Mouse (Mus musculus) megakaryocyte, adult 5-6 weeks (primary cell): ENCODE measurements around the gene Atp8b2. TPM values are rescaled to one million over a fixed set of nuclear protein-coding genes. Genes with fewer than 3 reads are reported as not detected.

ENCODE experiments used
- ATAC-seq: 2 replicates; pipeline ENCODE4 v1.8.0; 2016; ENCODE audit warnings: mild to moderate bottlenecking, inconsistent platforms; ENCODE audit not compliant: poor library complexity, severe bottlenecking
- total RNA-seq, 2 experiments: library from RNA; stranded (forward) in 1 of 2; stranded (reverse) in 1 of 2; fragments of 153-499, 151-499 nt in 1 of 2; fragments of 221-1000, 200-1000 nt in 1 of 2; gene quantifications; 2 replicates each; pipeline versions ENCODE4 v1.2.3 to v1.2.4; 2015 to 2017

Atp8b2 gene
- 11.6 and 17.5 TPM in 2 replicates for total RNA-seq (2015)
- 37.2 and 37.3 TPM in 2 replicates for total RNA-seq (2017)

GRCm38 (mm10) chr3:89963221-89963763 lies at the start of gene Atp8b2:
TSS of gene Atp8b2 (minus strand) at chr3:89963508.
- peak; percentile 48 for ATAC-seq

- no peak for ATAC-seq
These were observed 47.0 kb upstream of the Atp8b2 start for GRCm38 (mm10) chr3:90010291-90010690.

GRCm38 (mm10) chr3:90004091-90004796 lies 40.9 kb upstream of the Atp8b2 start:
- ATAC-seq = no peak

- ATAC-seq = no peak; the same call in 1 of the 2 replicates
These were observed 36.5 kb upstream of the Atp8b2 start for GRCm38 (mm10) chr3:89999830-90000229.

GRCm38 (mm10) chr3:89999090-89999489 lies 35.8 kb upstream of the Atp8b2 start:
- ATAC-seq = no peak

GRCm38 (mm10) chr3:89998612-89999054 lies 35.3 kb upstream of the Atp8b2 start, which contains the start of gene Hax1:
TSS of gene Hax1 (minus strand) at chr3:89998780.
- peak; percentile 98 for ATAC-seq

GRCm38 (mm10) chr3:89997791-89998495 lies 34.6 kb upstream of the Atp8b2 start:
- ATAC-seq = peak; percentile 28

GRCm38 (mm10) chr3:89994807-89995515 lies 31.7 kb upstream of the Atp8b2 start:
- ATAC-seq = no peak

- ATAC-seq = peak; percentile 62
These were observed 24.5 kb upstream of the Atp8b2 start for GRCm38 (mm10) chr3:89987822-89988221.

- ATAC-seq = peak; percentile 52
These were observed 23.9 kb upstream of the Atp8b2 start for GRCm38 (mm10) chr3:89987211-89987610.

- no peak for ATAC-seq
These were observed 19.1 kb upstream of the Atp8b2 start for GRCm38 (mm10) chr3:89982426-89982825.

- no peak for ATAC-seq
These were observed 13.6 kb upstream of the Atp8b2 start for GRCm38 (mm10) chr3:89976859-89977258.

GRCm38 (mm10) chr3:89968509-89968908 lies 5.2 kb upstream of the Atp8b2 start:
- ATAC-seq = no peak

GRCm38 (mm10) chr3:89966946-89967345 lies 3.6 kb upstream of the Atp8b2 start:
- ATAC-seq = no peak

GRCm38 (mm10) chr3:89965972-89966371 lies 2.7 kb upstream of the Atp8b2 start:
- no peak for ATAC-seq

- no peak for ATAC-seq
These were observed 2.2 kb upstream of the Atp8b2 start for GRCm38 (mm10) chr3:89965557-89965956.

GRCm38 (mm10) chr3:89963926-89964739 lies 825 bp upstream of the Atp8b2 start:
- peak; percentile 66 for ATAC-seq

- peak; percentile 5 for ATAC-seq
These were observed 522 bp downstream of the Atp8b2 start for GRCm38 (mm10) chr3:89962751-89963220.

- no peak for ATAC-seq
These were observed 1.1 kb downstream of the Atp8b2 start for GRCm38 (mm10) chr3:89962059-89962750.
